Mouse (Mus musculus) cerebellum, adult 2 months (tissue): ENCODE measurements around the gene Skint3. TPM values are rescaled to one million over a fixed set of nuclear protein-coding genes. Genes with fewer than 3 reads are reported as not detected.
"Not testable (repeated sequence)": the region's sequence is repeated elsewhere in the genome, so short reads cannot be mapped to it uniquely, and the experiment has no call there.

ENCODE experiments used
- DNase-seq, 2 experiments: peaks; one replicate each; pipeline ENCODE4 v3.0.0; 2021
- H3K27ac ChIP-seq: fragments of 200-500 bp; 2 replicates; pipeline ENCODE4 v1.5.1; 2012; ENCODE audit warnings: low read length, control low read depth, inconsistent platforms; ENCODE audit not compliant: insufficient read depth
- H3K27me3 ChIP-seq: fragments of 200-500 bp; 2 replicates; pipeline ENCODE4 v1.6.1; 2012; ENCODE audit warnings: inconsistent platforms, mild to moderate bottlenecking, low read length, moderate library complexity; ENCODE audit not compliant: control insufficient read depth, insufficient read depth
- H3K4me1 ChIP-seq: fragments of 200-500 bp; 2 replicates; pipeline ENCODE4 v1.6.1; 2011; ENCODE audit warnings: low read length; ENCODE audit not compliant: control insufficient read depth, insufficient read depth
- H3K4me3 ChIP-seq: fragments of 200-500 bp; replicated peaks from 2 replicates; pipeline ENCODE3; 2011; ENCODE audit warnings: mild to moderate bottlenecking, low read depth, low read length, control low read depth; ENCODE audit not compliant: insufficient read depth
- CTCF ChIP-seq: fragments of 200-500 bp; IDR thresholded peaks from 2 replicates; pipeline ENCODE4 v1.5.1; 2011; ENCODE audit warnings: low read depth, mild to moderate bottlenecking, control low read depth, low read length, moderate library complexity, borderline replicate concordance; ENCODE audit not compliant: insufficient read depth
- POLR2A ChIP-seq: fragments of 200-500 bp; IDR thresholded peaks from 2 replicates; pipeline ENCODE4 v1.6.1; 2011; ENCODE audit warnings: low read length, control low read depth, borderline replicate concordance; ENCODE audit not compliant: insufficient read depth
- WGBS: fragments of 180-500 bp; shearing (Covaris S2); methylation state at CpG from one replicate; pipeline ENCODE4 v1.1.7; 2018; 5-methylcytosine and 5-hydroxymethylcytosine counted together
- polyA plus RNA-seq: library from polyadenylated mRNA; depleted of rRNA; stranded (reverse); fragments of >200 nt; gene quantifications from 2 replicates; pipeline ENCODE4 v1.2.3, GENCODE M21; 2012; rRNA removed

Gene Skint3
- polyA plus RNA-seq, result not detected in 2 replicates

DNA sequence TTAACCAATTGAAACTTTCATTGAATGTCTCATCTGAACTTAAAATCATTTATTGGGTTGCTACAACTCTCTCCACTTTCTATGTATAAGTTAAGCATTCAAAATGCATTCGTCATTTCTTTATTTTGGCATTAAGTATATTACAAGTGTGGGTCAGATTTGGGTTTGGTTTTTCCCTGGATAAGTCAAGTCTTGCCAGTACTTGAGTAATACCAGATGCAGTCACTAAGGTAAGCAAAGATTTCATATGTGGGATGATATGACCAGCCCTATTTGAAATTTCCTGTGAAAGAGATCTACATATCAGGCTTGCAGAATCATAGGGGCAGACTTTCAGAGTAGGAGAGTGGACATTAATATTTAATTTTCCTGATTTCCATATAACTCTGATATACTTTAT, at the start of gene Skint3:
TSS of gene Skint3 (plus strand) at position 301 of the 400 bp plus-strand sequence.
- no peak for DNase-seq
- no peaks in the 10 kb centered on the region for H3K27me3 ChIP-seq
- no peak for TF ChIP-seq CTCF
- no peak for TF ChIP-seq POLR2A
- H3K27ac ChIP-seq, result no peak within 1 kb of the TSS
- WGBS, result 77% methylated on average over 1 of the region's 1 CpGs
- no peaks in the 10 kb centered on the region for H3K4me1 ChIP-seq
- no peak within 1 kb of the TSS for H3K4me3 ChIP-seq

DNA sequence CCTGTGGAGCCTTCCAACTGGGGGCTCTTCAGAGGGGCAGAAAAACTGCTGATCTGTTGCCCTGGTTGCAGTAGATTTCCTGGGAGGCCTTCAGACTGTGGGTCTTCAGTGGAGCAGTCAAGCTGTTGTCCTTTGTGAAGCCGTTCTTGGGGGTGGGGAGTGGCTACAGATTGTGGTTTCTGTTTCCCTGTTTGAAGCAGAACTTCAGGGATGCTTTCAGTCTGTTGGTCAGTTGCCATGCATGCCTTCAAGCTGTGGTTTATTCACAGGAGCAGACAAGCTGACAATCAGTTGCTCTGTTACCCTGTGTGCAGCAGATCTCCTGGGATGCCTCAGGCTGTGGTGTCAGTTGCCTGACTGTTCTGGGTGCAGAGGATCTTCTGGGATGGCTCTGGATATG, 11.4 kb downstream of the Skint3 start:
- TF ChIP-seq POLR2A, result no peak
- no peak for TF ChIP-seq CTCF
- Histone ChIP-seq H3K27me3 (no peaks in the 10 kb centered on the region), H3K27ac (no peak overlapping the region), H3K4me3 (no peak overlapping the region), H3K4me1 (no peaks in the 10 kb centered on the region)
- no peak for DNase-seq
- 39% methylated on average over 1 of the region's 1 CpGs for WGBS

DNA sequence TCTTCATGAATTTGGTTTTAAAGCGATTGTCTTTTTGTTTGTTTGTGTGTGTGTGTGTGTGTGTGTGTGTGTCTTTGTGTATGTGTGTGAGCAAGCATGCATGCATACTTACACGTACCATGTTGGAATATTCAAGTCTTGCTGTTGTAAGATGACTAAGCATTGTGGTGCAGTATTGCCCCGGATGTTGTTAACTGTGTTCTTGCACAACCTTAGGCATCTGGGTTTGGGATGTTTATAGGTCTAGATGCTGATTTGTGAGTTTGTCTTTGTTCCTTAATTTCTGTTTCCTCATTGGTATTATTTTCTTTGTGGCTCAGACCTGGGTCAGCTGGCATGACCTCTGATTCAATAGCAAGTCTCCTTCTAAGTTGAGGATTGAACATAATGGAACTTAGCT, 11.9 kb downstream of the Skint3 start:
- Histone ChIP-seq H3K27me3 (no peaks in the 10 kb centered on the region), H3K27ac (no peak overlapping the region), H3K4me3 (no peak overlapping the region), H3K4me1 (no peaks in the 10 kb centered on the region)
- TF ChIP-seq CTCF (no peak), POLR2A (no peak)
- WGBS, result 84% methylated on average over 3 of the region's 3 CpGs
- no peak for DNase-seq

DNA sequence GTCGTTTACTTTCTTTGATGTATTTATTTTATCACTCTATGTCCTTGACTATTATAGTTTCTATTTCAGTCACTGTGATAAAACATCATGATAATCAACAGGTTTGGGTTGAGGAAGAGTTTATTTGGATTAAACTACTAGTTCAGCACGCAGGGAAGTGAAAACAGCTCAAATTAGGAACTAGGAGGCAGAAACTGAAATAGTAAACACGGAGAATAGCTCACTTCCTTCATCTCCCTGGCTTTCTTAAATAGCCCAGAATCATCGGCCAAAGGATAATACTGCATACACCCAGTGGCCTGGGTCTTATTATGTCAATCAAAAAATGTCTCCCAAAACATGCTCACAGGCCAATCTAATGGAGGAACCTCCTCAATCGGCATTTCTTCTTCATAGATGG, 24.0 kb downstream of the Skint3 start:
- TF ChIP-seq POLR2A (no peak), CTCF (no peak)
- Histone ChIP-seq H3K27ac (no peak overlapping the region), H3K4me1 (no peaks in the 10 kb centered on the region), H3K4me3 (no peak overlapping the region), H3K27me3 (no peaks in the 10 kb centered on the region)
- 67% methylated on average over 5 of the region's 5 CpGs for WGBS
- DNase-seq, result no peak

DNA sequence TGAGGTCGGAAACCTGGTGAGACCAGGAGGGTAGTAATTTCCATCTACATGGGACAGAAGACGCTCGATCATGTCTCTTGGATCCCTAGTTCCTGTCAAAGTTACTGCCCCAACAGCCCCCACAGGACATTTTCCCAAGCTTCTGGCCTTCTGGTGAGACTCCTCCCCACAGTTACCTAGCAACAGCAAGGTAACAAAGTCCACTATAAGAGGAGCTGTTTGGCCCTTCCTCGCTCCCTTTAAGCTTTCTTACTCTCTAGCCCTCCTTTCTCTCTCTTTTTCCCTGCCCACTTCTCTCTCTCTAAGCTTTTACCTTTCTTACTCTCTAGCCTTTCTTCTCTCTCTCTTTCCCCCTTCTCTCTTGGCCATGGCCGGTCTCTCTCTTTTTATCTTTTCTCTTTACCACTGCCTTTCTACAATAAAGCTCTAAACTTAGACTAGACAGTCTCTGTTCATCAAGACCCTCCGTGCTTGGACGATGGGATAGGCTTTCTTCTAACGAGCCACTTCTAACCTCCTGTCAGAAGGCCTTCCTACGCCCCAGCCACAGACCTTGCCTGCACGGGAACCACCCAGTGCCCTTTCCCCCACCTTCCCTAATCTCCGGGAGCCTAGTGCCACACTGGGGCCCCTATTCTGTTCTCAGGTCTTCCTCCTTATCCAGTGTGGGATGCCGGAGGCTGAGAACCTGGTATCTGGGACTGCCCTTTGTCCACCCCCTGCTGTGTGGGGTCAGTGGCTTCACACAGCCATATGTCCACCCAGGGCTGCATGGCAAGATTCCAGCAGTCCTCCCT, 55.3 kb downstream of the Skint3 start:
- Histone ChIP-seq H3K4me3 (no peak overlapping the region), H3K4me1 (no peaks in the 10 kb centered on the region), H3K27me3 (no peaks in the 10 kb centered on the region), H3K27ac (no peak overlapping the region)
- TF ChIP-seq CTCF, result no peak
- TF ChIP-seq POLR2A, result no peak
- 81% methylated on average over 12 of the region's 12 CpGs for WGBS
- DNase-seq, result no peak

DNA sequence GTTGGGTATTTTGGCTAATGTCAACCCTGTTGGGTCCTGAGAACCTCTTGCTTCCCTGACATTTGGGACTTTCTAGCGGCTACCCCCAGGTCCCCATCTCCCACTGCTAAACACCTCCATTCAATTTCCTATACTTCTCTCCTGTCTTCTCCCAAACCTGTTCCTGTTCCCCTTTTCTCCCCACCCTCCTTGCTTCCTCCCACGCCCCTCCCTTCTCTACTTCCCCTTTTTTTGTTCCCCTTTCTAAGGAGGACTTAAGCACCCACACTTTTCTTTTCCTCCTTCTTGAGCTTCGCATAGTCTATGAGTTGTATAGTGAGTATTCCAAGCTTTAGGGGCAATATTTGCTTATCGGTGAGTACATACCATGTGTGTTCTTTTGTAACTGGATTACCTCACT, 56.4 kb downstream of the Skint3 start:
- Histone ChIP-seq H3K4me1 (no peaks in the 10 kb centered on the region), H3K27ac (no peak overlapping the region), H3K27me3 (no peaks in the 10 kb centered on the region), H3K4me3 (no peak overlapping the region)
- 78% methylated on average over 4 of the region's 4 CpGs for WGBS
- no peak for TF ChIP-seq POLR2A
- no peak for TF ChIP-seq CTCF
- no peak for DNase-seq

- no peak for TF ChIP-seq POLR2A
- DNase-seq, result no peak
- Histone ChIP-seq H3K27me3 (no peaks in the 10 kb centered on the region), H3K27ac (no peak overlapping the region), H3K4me3 (no peak overlapping the region), H3K4me1 (no peaks in the 10 kb centered on the region)
- WGBS, result 35% methylated on average over 1 of the region's 1 CpGs
These were observed 70.3 kb downstream of the Skint3 start for GRCm38 (mm10) chr4:112302305-112302704.

DNA sequence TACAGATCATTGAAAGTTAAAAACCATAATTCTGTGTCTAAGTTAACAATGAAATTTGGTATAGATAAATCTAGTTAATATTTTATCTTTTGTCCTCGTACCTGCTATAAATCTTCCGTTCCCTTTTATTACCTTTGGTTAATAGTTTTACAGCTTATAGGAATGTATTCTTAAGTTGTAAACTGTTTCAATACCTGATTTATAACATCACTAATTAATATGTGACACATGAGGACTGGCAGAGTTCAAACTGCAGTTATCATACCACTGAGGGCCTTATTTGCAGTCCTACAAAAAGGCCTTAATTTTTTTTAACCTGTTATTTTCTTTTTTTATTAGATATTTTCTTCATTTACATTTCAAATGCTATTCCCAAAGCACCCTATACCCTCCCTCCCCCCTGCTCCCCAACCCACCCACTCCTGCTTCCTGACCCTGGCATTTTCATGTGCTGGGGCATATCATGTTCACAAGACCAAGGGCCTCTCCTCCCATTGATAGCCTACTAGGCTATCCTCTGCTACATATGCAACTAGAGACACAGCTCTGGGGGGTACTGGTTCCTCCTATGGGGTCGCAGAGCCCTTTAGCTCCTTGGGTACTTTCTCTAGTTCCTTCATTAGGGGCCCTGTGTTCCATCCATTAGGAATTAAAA, 70.9 kb downstream of the Skint3 start:
- WGBS, result 81% methylated on average over 3 of the region's 3 CpGs
- Histone ChIP-seq H3K27me3 (no peaks in the 10 kb centered on the region), H3K4me3 (no peak overlapping the region), H3K4me1 (no peaks in the 10 kb centered on the region), H3K27ac (no peak overlapping the region)
- TF ChIP-seq POLR2A, result no peak
- TF ChIP-seq CTCF, result no peak
- DNase-seq, result no peak

DNA sequence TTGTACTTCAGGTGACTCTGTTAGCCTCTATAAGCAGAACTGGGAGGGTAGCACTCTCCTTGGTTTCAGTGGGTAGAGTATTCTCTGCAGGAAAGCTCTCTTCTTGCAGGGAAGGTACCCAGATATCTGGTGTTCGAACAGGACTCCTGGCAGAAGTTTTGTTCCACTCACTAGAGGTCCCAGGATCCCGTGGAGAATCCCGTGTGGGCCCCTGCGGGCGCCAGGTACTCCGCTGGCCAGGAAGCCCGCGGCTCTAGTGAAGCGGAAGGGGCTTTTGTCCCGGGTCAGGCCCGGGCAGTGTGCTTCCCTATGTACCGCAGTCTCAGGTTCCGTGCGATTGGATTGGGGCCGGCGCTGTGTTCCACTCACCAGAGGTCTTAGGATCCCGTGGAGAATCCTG, 117.1 kb downstream of the Skint3 start:
- not testable (repeated sequence) for DNase-seq, H3K27ac ChIP-seq, H3K27me3 ChIP-seq, H3K4me3 ChIP-seq, H3K4me1 ChIP-seq
- 92% methylated on average over 16 of the region's 17 CpGs for WGBS
